Mouse (Mus musculus) forebrain, embryonic 11.5 days (tissue): ENCODE measurements at regions not wholly inside any gene's neighbourhood (a gene's known extent, or its start where the extent isn't known, plus 50 kb on each side); places are given as distances from the start of the nearest gene placed in this dataset.

Experiments
- ATAC-seq: fragments of 200-750 bp; cut with Nextera tagmentation; replicated peaks from 2 replicates; pipeline ENCODE4 v1.8.0; 2017; ENCODE audit warnings: moderate TSS enrichment; ENCODE audit not compliant: low FRiP score
- DNase-seq: peaks from one replicate; pipeline ENCODE4 v3.0.0-alpha.2; 2017; ENCODE audit warnings: low spot score
- H3K27ac ChIP-seq: fragments of 300-500 bp; sonication (generic); 2 replicates; pipeline ENCODE4 v1.5.1; 2014; ENCODE audit warnings: low read depth, low read length
- H3K27me3 ChIP-seq: fragments of 300-500 bp; sonication (generic); 2 replicates; pipeline ENCODE4 v1.6.1; 2014; ENCODE audit warnings: mild to moderate bottlenecking, low read length, mixed read lengths; ENCODE audit not compliant: control insufficient read depth, insufficient read depth
- H3K36me3 ChIP-seq: fragments of 300-500 bp; sonication (generic); 2 replicates; pipeline ENCODE4 v1.6.1; 2014; ENCODE audit warnings: mild to moderate bottlenecking, low read length, moderate library complexity, mixed read lengths; ENCODE audit not compliant: control insufficient read depth, insufficient read depth
- H3K4me1 ChIP-seq: fragments of 300-500 bp; sonication (generic); replicated peaks from 2 replicates; pipeline ENCODE4 v1.6.1; 2014; ENCODE audit warnings: low read length, mixed read lengths; ENCODE audit not compliant: control insufficient read depth, insufficient read depth
- H3K4me2 ChIP-seq: fragments of 300-500 bp; sonication (generic); 2 replicates; pipeline ENCODE4 v1.6.1; 2014; ENCODE audit warnings: low read depth, mild to moderate bottlenecking, low read length, moderate library complexity, mixed read lengths; ENCODE audit not compliant: severe bottlenecking
- H3K4me3 ChIP-seq: fragments of 300-500 bp; sonication (generic); 2 replicates; pipeline ENCODE4 v1.5.1; 2014; ENCODE audit warnings: low read depth, low read length
- H3K9ac ChIP-seq: fragments of 300-500 bp; sonication (generic); 2 replicates; pipeline ENCODE4 v1.6.1; 2014; ENCODE audit warnings: low read length
- H3K9me3 ChIP-seq: fragments of 300-500 bp; sonication (generic); 2 replicates; pipeline ENCODE4 v1.6.1; 2016; ENCODE audit warnings: low read length, mixed read lengths; ENCODE audit not compliant: control insufficient read depth
- WGBS: fragments of 180-500 bp; shearing (Covaris S2); extraction: QIAGEN DNeasy Blood & Tissue Kit; methylation state at CpG from one replicate; pipeline ENCODE4 v1.1.7; 2014; 5-methylcytosine and 5-hydroxymethylcytosine counted together

- Histone ChIP-seq H3K27ac (no peak overlapping the region), H3K4me3 (no peak overlapping the region), H3K4me2 (no peak overlapping the region), H3K36me3 (no peaks in the 10 kb centered on the region), H3K9me3 (no peaks in the 10 kb centered on the region), H3K9ac (no peak overlapping the region), H3K27me3 (no peaks in the 10 kb centered on the region), H3K4me1 (no peaks in the 10 kb centered on the region)
- ATAC-seq: no peak
- no peak for DNase-seq
Measured at GRCm38 (mm10) chr15:48860627-48861026, 5024.1 kb upstream of the Gm7489 start.

DNA sequence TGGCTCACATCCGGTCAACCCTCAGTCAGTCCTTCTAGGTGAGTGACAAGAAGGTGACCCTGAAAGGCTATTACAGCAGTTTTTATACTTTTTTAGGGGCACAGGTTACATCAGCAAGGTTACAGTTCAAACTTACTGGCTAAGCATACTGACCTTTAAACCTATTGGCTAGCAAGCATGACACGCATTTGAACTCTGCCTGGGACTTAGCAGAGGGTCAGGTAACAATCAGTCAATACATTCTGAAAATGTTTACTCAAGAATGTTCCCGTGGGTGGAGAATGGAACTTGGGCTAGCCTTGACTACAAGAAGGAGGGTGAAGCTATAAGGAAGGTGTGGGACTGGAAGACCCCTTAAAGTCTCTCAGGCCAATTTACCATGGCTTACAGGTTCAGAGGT is 4986.2 kb upstream of the Gm7489 start:
- Histone ChIP-seq H3K27ac (no peak overlapping the region), H3K9me3 (no peaks in the 10 kb centered on the region), H3K4me3 (no peak overlapping the region), H3K4me1 (no peaks in the 10 kb centered on the region), H3K36me3 (no peaks in the 10 kb centered on the region), H3K9ac (no peak overlapping the region), H3K4me2 (no peak overlapping the region), H3K27me3 (no peaks in the 10 kb centered on the region)
- ATAC-seq: no peak
- DNase-seq: no peak
- WGBS: 80% methylated on average over 3 of the region's 3 CpGs

- DNase-seq (no peak), ATAC-seq (no peak)
- Histone ChIP-seq H3K4me3 (no peak overlapping the region), H3K4me1 (no peaks in the 10 kb centered on the region), H3K27ac (no peak overlapping the region), H3K27me3 (no peaks in the 10 kb centered on the region), H3K9ac (no peak overlapping the region), H3K36me3 (no peaks in the 10 kb centered on the region), H3K9me3 (no peaks in the 10 kb centered on the region), H3K4me2 (no peak overlapping the region)
- 89% methylated on average over 3 of the region's 3 CpGs for WGBS
Measured at GRCm38 (mm10) chr15:48904687-48905086, 4980.0 kb upstream of the Gm7489 start.

DNA sequence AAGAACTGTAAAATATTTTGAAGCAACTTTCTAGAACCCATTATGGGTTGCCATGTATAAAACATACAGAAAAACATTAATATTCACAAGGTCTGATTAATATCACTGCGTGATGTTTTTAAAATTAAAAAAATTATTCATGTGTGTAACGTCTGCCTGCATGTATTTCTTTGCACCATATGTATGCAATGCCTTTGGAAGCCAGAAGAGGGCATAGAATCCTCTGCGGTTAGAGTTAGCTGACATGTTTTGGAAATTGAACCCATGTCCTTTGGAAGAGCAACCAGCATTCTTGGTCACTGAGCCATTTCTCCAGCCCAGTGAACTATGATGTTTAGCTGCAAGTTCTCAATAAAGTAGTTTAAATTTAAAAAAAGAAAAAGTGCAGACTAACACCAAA is 4958.8 kb upstream of the Gm7489 start:
- ATAC-seq (peak; percentile 12; the same call in 1 of the 2 replicates), DNase-seq (no peak)
- Histone ChIP-seq H3K36me3 (no peaks in the 10 kb centered on the region), H3K4me1 (no peaks in the 10 kb centered on the region), H3K9me3 (no peaks in the 10 kb centered on the region), H3K4me3 (no peak overlapping the region), H3K9ac (no peak overlapping the region), H3K27me3 (no peaks in the 10 kb centered on the region), H3K4me2 (no peak overlapping the region), H3K27ac (no peak overlapping the region)
- 47% methylated on average over 3 of the region's 3 CpGs for WGBS

DNA sequence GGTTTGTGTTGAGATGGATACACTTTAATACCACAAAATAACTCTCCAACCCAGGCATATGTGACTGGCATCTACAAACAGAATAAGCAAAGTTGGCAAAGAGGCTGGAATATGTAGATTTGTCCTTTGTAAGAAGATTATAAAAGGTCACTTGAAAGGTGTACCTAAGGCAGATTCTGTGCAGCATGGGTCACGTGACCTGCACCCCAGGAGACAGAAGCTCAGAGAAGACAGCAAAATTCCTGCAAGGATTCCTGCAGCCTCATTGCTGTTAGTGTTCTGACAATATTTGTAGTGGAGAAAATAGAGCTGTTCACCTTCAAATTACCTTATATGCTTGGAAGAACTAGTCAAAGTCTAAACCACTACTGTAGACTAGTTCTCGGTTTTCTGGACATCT is 4938.6 kb upstream of the Gm7489 start:
- 78% methylated on average over 2 of the region's 2 CpGs for WGBS
- no peaks in the 10 kb centered on the region for H3K9me3 ChIP-seq
- H3K4me2 ChIP-seq: no peak overlapping the region
- no peak for DNase-seq
- ATAC-seq: no peak
- no peaks in the 10 kb centered on the region for H3K27me3 ChIP-seq
- no peak overlapping the region for H3K4me3 ChIP-seq
- no peak overlapping the region for H3K9ac ChIP-seq
- H3K36me3 ChIP-seq: no peaks in the 10 kb centered on the region
- H3K27ac ChIP-seq: no peak overlapping the region
- no peaks in the 10 kb centered on the region for H3K4me1 ChIP-seq

DNA sequence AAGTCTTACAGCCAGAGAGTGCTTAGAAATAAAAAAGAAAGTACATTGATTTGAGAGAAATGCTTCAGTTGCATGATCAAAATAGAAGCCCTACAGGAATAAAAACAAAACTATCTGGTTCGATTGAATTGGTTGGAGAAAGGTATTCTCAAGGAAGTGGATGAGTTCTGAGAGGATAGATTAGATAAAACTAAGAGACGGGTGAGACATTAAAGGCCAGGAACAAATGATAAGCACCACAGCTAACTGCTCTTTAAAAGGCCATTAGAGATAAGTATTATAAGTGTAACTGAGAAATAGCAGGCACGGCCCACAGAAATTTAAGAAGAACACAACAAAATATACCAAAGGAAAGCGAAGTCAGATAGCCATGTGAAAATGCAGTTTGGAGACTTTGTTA is 4908.5 kb upstream of the Gm7489 start:
- H3K4me1 ChIP-seq: no peaks in the 10 kb centered on the region
- H3K27ac ChIP-seq: no peak overlapping the region
- H3K9ac ChIP-seq: no peak overlapping the region
- H3K27me3 ChIP-seq: no peaks in the 10 kb centered on the region
- DNase-seq (no peak), ATAC-seq (no peak)
- WGBS: 89% methylated on average over 4 of the region's 4 CpGs
- H3K4me3 ChIP-seq: no peak overlapping the region
- no peak overlapping the region for H3K4me2 ChIP-seq
- no peaks in the 10 kb centered on the region for H3K9me3 ChIP-seq
- no peaks in the 10 kb centered on the region for H3K36me3 ChIP-seq

DNA sequence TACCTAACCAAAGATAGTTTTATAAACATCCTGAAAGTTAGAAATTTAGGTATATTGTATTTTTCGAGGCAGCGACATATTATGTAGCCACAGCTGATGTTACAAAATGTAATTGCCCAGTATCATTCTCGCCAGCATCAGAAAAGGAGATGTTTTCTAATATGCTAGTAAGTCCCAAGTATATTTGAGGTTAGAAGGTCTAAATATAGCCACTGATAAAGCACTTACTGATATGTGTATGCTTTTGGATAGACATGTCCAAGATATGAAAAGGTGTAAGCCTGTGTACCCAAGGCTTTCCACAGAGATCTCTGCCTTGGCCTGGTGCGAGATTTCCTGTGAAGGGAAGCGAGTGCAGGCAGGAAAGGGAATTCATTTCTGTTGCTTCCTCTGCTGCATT is 4908.1 kb upstream of the Gm7489 start:
- Histone ChIP-seq H3K4me3 (no peak overlapping the region), H3K4me1 (no peaks in the 10 kb centered on the region), H3K36me3 (no peaks in the 10 kb centered on the region), H3K4me2 (no peak overlapping the region), H3K27me3 (no peaks in the 10 kb centered on the region), H3K9me3 (no peaks in the 10 kb centered on the region), H3K27ac (no peak overlapping the region), H3K9ac (no peak overlapping the region)
- no peak for DNase-seq
- 94% methylated on average over 5 of the region's 5 CpGs for WGBS
- ATAC-seq: no peak
